Mouse (Mus musculus) neural tube, embryonic 14.5 days (tissue): ENCODE data around the gene Eif4a2. TPM values are rescaled to one million over a fixed set of nuclear protein-coding genes. Genes with fewer than 3 reads are reported as not detected.

Experiments
- ATAC-seq: fragments of 200-750 bp; cut with Nextera tagmentation; 2 replicates; pipeline ENCODE4 v1.8.0; 2017; ENCODE audit warnings: low read depth, mild to moderate bottlenecking, moderate TSS enrichment, moderate library complexity
- H3K27ac ChIP-seq: fragments of 300-500 bp; sonication (generic); 2 replicates; pipeline ENCODE4 v1.5.1; 2014; ENCODE audit warnings: low read depth, mild to moderate bottlenecking, control low read depth, low read length, moderate library complexity, mixed read lengths
- H3K27me3 ChIP-seq: fragments of 300-500 bp; sonication (generic); 2 replicates; pipeline ENCODE4 v1.6.1; 2014; ENCODE audit warnings: low read length; ENCODE audit not compliant: control insufficient read depth, insufficient read depth
- H3K36me3 ChIP-seq: fragments of 300-500 bp; sonication (generic); 2 replicates; pipeline ENCODE4 v1.6.1; 2014; ENCODE audit warnings: low read length, mixed read lengths; ENCODE audit not compliant: control insufficient read depth, insufficient read depth
- H3K4me1 ChIP-seq: fragments of 300-500 bp; sonication (generic); 2 replicates; pipeline ENCODE4 v1.6.1; 2014; ENCODE audit warnings: low read length; ENCODE audit not compliant: control insufficient read depth, insufficient read depth
- H3K4me2 ChIP-seq: fragments of 300-500 bp; sonication (generic); 2 replicates; pipeline ENCODE4 v1.6.1; 2014; ENCODE audit warnings: mild to moderate bottlenecking, low read depth, low read length, control low read depth
- H3K4me3 ChIP-seq: fragments of 300-500 bp; sonication (generic); 2 replicates; pipeline ENCODE4 v1.5.1; 2014; ENCODE audit warnings: low read depth, low read length, control low read depth, mixed read lengths
- H3K9ac ChIP-seq: fragments of 300-500 bp; sonication (generic); replicated peaks from 2 replicates; pipeline ENCODE4 v1.6.1; 2014; ENCODE audit warnings: low read depth, mild to moderate bottlenecking, control low read depth, low read length, mixed read lengths
- H3K9me3 ChIP-seq: fragments of 300-500 bp; sonication (generic); 2 replicates; pipeline ENCODE4 v1.6.1; 2016; ENCODE audit warnings: low read length; ENCODE audit not compliant: control insufficient read depth
- WGBS: fragments of 180-500 bp; shearing (Covaris S2); extraction: QIAGEN DNeasy Blood & Tissue Kit; methylation state at CpG from one replicate; pipeline ENCODE4 v1.1.7; 2014; 5-methylcytosine and 5-hydroxymethylcytosine counted together
- polyA plus RNA-seq: library from polyadenylated mRNA; unstranded; fragments of >200 nt; fragmentation: Nextera tagmentation; extraction: Ambion mirVana; gene quantifications from 2 replicates; pipeline ENCODE4 v1.2.1, GENCODE M21; 2014

Gene Eif4a2
- polyA plus RNA-seq, 1 experiment from 2014 or later, result 395 TPM

DNA sequence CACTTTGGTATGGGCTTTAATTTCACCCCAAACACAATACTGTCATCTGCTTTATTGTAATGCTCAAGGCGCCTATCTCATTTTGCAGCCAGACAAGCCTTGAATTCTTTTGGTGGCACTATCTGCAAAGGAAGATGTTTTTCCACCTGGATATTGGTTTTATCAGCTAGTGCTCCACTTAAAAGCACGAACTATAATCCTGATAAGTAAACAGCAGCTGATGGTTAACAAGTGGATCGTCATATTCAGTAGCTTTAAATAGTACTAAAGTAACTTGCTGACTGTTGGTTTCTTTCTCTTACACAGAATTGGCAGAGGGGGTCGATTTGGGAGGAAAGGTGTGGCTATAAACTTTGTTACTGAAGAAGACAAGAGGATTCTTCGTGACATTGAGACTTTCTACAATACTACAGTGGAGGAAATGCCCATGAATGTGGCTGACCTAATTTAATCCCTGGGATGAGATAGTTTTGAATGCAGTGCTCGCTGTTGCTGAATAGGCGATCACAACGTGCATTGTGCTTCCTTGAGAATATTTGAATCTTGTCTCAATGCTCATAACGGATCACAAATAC lies 5.7 kb downstream of the Eif4a2 start:
- H3K4me2 ChIP-seq, result no peak overlapping the region
- WGBS, result 52% methylated on average over 9 of the region's 9 CpGs
- ATAC-seq, result no peak
- no peak overlapping the region for H3K4me3 ChIP-seq
- H3K27me3 ChIP-seq, result no peaks in the 10 kb centered on the region; the same call in 1 of the 2 replicates
- H3K9ac ChIP-seq, result no peak overlapping the region
- no peaks in the 10 kb centered on the region for H3K9me3 ChIP-seq
- no peak overlapping the region for H3K27ac ChIP-seq
- peaks cover 53% of the 10 kb centered on the region for H3K36me3 ChIP-seq
- peaks cover 14% of the 10 kb centered on the region for H3K4me1 ChIP-seq

DNA sequence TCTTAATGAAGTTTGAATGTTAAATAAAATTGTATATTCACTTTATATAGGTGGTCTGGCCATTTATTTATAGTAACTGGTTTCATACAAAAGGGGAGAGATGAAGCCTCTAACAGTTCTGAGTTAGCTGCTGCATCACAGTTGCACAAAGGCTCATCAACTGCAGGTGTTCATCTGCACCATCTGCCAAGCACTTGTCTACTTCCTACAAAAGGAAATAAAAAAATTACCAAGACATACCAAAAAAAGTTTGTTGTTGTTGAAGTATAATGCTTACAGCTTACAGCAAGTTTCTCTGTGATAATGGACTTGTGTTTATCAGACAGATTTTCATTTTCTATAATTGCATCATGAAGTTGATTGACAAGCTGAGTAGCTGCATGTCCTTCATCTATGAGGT lies 6.7 kb downstream of the Eif4a2 start:
- H3K36me3 ChIP-seq, result peaks cover 50% of the 10 kb centered on the region
- no peaks in the 10 kb centered on the region for H3K27me3 ChIP-seq
- ATAC-seq, result no peak

GRCm38 (mm10) chr16:23114339-23115171 lies 7.3 kb downstream of the Eif4a2 start:
- peaks cover 6% of the 10 kb centered on the region for H3K4me1 ChIP-seq
- ATAC-seq, result no peak
- no peak overlapping the region for H3K27ac ChIP-seq
- H3K9me3 ChIP-seq, result no peaks in the 10 kb centered on the region
- H3K9ac ChIP-seq, result no peak overlapping the region
- no peaks in the 10 kb centered on the region for H3K27me3 ChIP-seq
- peaks cover 44% of the 10 kb centered on the region for H3K36me3 ChIP-seq
- WGBS, result 70% methylated on average over 5 of the region's 5 CpGs
- no peak overlapping the region for H3K4me2 ChIP-seq
- H3K4me3 ChIP-seq, result no peak overlapping the region

More for the DNA sequence above, 6.7 kb downstream of the Eif4a2 start:
- Histone ChIP-seq H3K9me3 (no peaks in the 10 kb centered on the region), H3K9ac (no peak overlapping the region), H3K4me1 (peaks cover 13% of the 10 kb centered on the region), H3K27ac (no peak overlapping the region), H3K4me3 (no peak overlapping the region), H3K4me2 (no peak overlapping the region)

DNA sequence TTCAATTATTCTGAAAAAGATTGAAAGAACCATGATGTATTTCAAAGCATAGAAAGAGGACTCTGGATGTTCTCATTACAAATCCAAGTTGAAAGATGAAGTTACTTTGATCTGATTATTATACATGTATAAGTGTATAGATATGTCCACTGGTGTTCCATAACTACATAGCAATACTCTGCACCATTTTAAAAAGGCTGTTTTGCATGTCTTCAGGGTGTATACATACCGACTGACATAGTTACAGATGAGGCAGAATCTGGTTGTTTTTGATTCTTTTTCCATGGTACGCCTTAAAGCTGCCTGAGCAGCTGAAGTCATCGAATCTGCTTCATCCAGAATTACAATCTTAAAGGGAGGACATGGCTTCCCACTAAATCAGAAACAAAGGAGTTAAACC lies 8.2 kb downstream of the Eif4a2 start:
- H3K9me3 ChIP-seq, result no peaks in the 10 kb centered on the region
- H3K9ac ChIP-seq, result no peak overlapping the region
- no peak overlapping the region for H3K27ac ChIP-seq
- peaks cover 45% of the 10 kb centered on the region for H3K36me3 ChIP-seq
- ATAC-seq, result no peak
- no peaks in the 10 kb centered on the region; the same call in 1 of the 2 replicates for H3K4me1 ChIP-seq
- WGBS, result 85% methylated on average over 3 of the region's 3 CpGs
- H3K4me3 ChIP-seq, result no peak overlapping the region
- H3K4me2 ChIP-seq, result no peak overlapping the region
- no peaks in the 10 kb centered on the region for H3K27me3 ChIP-seq

GRCm38 (mm10) chr16:23117173-23117572 lies 9.9 kb downstream of the Eif4a2 start:
- ATAC-seq, result no peak
- H3K9ac ChIP-seq, result no peak overlapping the region
- H3K27me3 ChIP-seq, result no peaks in the 10 kb centered on the region
- no peaks in the 10 kb centered on the region; the same call in 1 of the 2 replicates for H3K4me1 ChIP-seq
- no peaks in the 10 kb centered on the region for H3K9me3 ChIP-seq
- H3K27ac ChIP-seq, result no peak overlapping the region
- 62% methylated on average over 4 of the region's 4 CpGs for WGBS
- no peak overlapping the region for H3K4me3 ChIP-seq
- H3K36me3 ChIP-seq, result peaks cover 34% of the 10 kb centered on the region
- no peak overlapping the region for H3K4me2 ChIP-seq

DNA sequence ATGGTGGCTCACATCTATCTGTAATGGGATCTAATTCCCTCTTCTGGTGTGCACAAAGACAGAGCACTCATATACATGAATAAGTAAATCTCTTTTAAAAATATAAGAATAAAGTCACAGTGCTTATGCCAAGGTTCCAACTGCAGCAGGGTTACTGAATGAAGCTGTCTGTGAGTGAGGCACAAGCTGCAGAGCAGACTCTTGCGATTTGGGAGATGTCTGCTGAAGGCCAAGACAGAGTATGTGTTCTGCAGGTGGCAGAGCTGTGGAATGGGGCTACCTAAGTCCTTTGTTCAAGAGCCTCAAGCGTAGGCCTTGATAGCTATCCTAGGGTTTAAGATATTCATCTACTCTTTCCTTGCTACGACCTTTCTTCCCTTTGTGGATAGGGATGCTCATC lies 15.2 kb downstream of the Eif4a2 start:
- Histone ChIP-seq H3K4me3 (no peak overlapping the region), H3K4me1 (0 out of 2 replicates have a peak, but pooled peaks cover 5% of the 10 kb centered on the region), H3K9ac (no peak overlapping the region), H3K27me3 (no peaks in the 10 kb centered on the region), H3K36me3 (peaks cover 21% of the 10 kb centered on the region), H3K4me2 (no peak overlapping the region), H3K27ac (no peak overlapping the region), H3K9me3 (no peaks in the 10 kb centered on the region)
- no peak for ATAC-seq
- WGBS, result 92% methylated on average over 3 of the region's 3 CpGs

GRCm38 (mm10) chr16:23123104-23123503 lies 15.9 kb downstream of the Eif4a2 start:
- WGBS, result 96% methylated on average over 4 of the region's 4 CpGs
- H3K27ac ChIP-seq, result no peak overlapping the region
- no peaks in the 10 kb centered on the region for H3K27me3 ChIP-seq

GRCm38 (mm10) chr16:23124398-23124797 lies 17.2 kb downstream of the Eif4a2 start:
- no peaks in the 10 kb centered on the region for H3K9me3 ChIP-seq
- peaks cover 10% of the 10 kb centered on the region for H3K4me1 ChIP-seq
- 97% methylated on average over 4 of the region's 4 CpGs for WGBS
- no peak overlapping the region for H3K4me2 ChIP-seq
- H3K9ac ChIP-seq, result no peak overlapping the region
- no peaks in the 10 kb centered on the region for H3K27me3 ChIP-seq
- ATAC-seq, result no peak
- H3K36me3 ChIP-seq, result peaks cover 21% of the 10 kb centered on the region
- H3K4me3 ChIP-seq, result no peak overlapping the region
- H3K27ac ChIP-seq, result no peak overlapping the region

More at GRCm38 (mm10) chr16:23123104-23123503, 15.9 kb downstream of the Eif4a2 start:
- peaks cover 21% of the 10 kb centered on the region for H3K36me3 ChIP-seq
- H3K9me3 ChIP-seq, result no peaks in the 10 kb centered on the region
- no peak for ATAC-seq
- 0 out of 2 replicates have a peak, but pooled peaks cover 5% of the 10 kb centered on the region for H3K4me1 ChIP-seq
- no peak overlapping the region for H3K9ac ChIP-seq
- H3K4me2 ChIP-seq, result no peak overlapping the region
- no peak overlapping the region for H3K4me3 ChIP-seq

GRCm38 (mm10) chr16:23127311-23127672 lies 20.0 kb downstream of the Eif4a2 start:
- peak overlapping the region; percentile 95 for H3K4me2 ChIP-seq
- H3K27ac ChIP-seq, result peak overlapping the region; percentile 96
- under 1% methylated on average over 4 of the region's 4 CpGs for WGBS
- no peaks in the 10 kb centered on the region for H3K9me3 ChIP-seq
- no peak for ATAC-seq
- peaks cover 10% of the 10 kb centered on the region for H3K4me1 ChIP-seq
- H3K9ac ChIP-seq, result peak overlapping the region; percentile 82
- H3K36me3 ChIP-seq, result peaks cover 10% of the 10 kb centered on the region; the same call in 1 of the 2 replicates
- H3K4me3 ChIP-seq, result peak overlapping the region; percentile 78
- no peaks in the 10 kb centered on the region for H3K27me3 ChIP-seq
